Mouse (Mus musculus): ENCODE measurements at regions not wholly inside any gene's neighbourhood (a gene's known extent, or its start where the extent isn't known, plus 50 kb on each side); places are given as distances from the start of the nearest gene placed in this dataset.
"Not testable (repeated sequence)": the region's sequence is repeated elsewhere in the genome, so short reads cannot be mapped to it uniquely, and the experiment has no call there.

DNA sequence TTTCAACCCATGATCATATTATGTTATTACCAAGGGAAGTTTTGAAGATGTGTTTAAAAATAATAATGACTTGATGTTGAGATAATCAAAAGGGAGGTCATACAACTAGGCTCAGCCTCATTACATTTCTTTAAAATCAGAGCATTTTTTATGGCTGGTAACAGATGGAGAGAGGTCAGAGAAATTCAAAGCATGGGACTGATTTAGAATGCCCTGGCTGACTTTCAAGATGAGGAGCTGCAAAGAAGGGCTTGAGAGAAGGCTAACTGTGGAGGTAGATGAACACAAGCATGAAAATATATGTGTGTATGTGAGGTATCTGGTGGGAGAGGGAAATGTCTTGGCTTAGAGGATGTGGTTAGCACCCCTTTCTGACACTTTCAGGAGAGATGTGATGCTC lies 502.6 kb upstream of the Gdi2 start:
- not testable (repeated sequence) for DNase-seq (ENCODE audit: low read depth)

DNA sequence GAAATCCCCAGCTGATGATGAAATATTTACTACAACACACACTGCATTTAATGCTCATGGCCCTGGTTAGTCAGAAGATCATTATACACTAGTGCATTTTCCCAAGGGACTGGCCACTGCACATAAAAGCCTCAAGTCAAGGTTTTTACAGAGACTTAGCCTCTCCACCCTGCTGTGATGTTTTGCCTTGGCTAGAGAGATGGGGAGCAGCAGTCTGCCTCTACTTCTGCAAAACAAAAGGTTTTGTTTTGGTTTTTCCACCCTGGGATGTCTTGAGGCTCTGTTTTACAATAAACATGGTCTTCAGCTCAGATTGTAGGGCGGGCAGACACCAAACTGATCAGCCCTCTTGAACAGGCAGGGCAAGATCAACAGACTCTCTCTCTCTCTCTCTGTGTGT lies 500.9 kb upstream of the Gdi2 start:
- DNase-seq (ENCODE audit: low read depth), result peak; percentile 5

GRCm38 (mm10) chr13:3046381-3047105 lies 491.3 kb upstream of the Gdi2 start:
- DNase-seq (ENCODE audit: low read depth), result not testable (repeated sequence)

- not testable (repeated sequence) for DNase-seq (ENCODE audit: low read depth)
Measured at GRCm38 (mm10) chr13:3083480-3083879, 454.4 kb upstream of the Gdi2 start.

DNA sequence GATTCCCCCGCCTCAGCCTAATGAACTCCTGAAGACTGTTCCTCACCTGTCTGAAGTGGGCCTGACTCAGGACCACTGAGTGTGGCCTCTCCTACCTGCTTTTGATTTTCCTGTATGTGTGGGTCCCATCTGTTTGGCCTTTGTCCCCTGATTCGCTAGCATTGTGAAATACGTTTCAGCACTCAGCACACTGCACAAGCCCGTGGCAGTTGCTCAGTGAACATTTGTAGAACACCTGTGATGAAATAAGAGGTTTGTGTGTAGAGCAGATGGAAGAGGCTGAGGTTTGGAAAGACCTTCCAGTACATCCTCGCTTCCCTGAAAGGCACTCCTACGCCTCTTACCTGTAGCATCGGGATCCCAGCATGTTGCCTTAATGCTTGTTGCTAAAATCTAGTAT lies 447.9 kb upstream of the Gdi2 start:
- not testable (repeated sequence) for DNase-seq (ENCODE audit: low read depth)

DNA sequence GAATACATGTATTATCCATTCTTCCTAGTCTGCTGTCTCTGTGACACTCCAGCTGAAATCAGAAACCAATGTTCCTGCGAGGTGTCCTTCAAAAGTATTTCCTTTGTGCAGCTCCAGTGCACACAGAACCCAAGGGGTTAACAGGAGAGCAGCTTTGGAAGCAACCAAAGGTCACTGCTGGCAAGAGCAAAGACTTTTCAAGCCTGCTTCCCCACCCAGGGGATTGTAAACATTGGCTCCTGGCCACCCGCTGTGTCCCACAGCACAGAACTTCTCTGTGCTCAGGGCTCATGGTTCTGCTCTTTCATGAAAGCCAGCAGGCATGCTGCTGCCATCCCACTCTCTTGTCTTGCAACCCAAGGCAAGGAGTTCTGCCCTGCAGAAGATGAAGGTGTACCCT lies 431.3 kb upstream of the Gdi2 start:
- DNase-seq (ENCODE audit: low read depth), result not testable (repeated sequence)

DNA sequence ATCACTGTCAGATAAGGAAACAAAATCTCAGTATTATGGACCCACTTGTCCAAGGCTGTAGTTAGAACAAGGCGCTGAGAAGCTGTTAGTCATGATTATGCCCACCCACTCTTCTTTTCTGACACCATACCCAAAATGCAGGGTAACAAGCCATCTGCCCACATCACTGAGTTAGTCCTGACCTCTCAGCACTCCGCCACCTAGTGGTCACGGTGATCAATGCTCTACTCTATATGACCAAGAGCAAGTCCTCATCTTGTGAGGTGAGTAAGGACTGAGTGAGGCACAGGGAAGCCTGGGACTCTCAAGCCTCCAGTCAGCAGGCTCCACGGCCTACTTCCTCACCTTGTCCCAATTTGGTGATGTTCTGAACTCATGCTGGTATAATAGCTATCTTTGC lies 409.7 kb upstream of the Gdi2 start:
- DNase-seq (ENCODE audit: low read depth), result not testable (repeated sequence)

DNA sequence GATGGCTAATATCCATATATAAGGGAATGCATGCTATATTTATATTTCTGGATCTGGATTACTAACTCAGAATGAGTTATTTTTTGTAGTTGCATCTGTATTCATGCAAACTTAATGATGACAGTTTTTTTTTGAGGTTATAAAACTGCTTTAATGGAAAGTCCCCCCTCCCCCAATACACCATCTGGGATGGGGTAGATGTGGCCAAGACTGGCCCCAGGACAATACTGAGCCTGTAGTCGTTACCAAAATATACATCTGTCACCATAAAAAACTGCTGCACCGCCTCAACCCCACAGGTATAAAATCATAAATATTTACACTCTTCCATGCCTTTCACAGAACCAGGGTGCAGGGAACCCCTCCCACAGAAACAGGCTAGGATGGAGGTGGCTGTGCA lies 400.6 kb upstream of the Gdi2 start:
- DNase-seq (ENCODE audit: low read depth), result not testable (repeated sequence)

- no peak for DNase-seq (ENCODE audit: low read depth)
Measured at GRCm38 (mm10) chr13:3138698-3139097, 399.2 kb upstream of the Gdi2 start.

- not testable (repeated sequence) for DNase-seq (ENCODE audit: low read depth)
Measured at GRCm38 (mm10) chr13:3145513-3145912, 392.4 kb upstream of the Gdi2 start.
